Mouse (Mus musculus) midbrain, embryonic 11.5 days (tissue): ENCODE measurements at regions not wholly inside any gene's neighbourhood (a gene's known extent, or its start where the extent isn't known, plus 50 kb on each side); places are given as distances from the start of the nearest gene placed in this dataset.
A peak's percentile ranks its signal among the peaks of the same experiment; 100 is the strongest.
"Not testable (repeated sequence)": the region's sequence is repeated elsewhere in the genome, so short reads cannot be mapped to it uniquely, and the experiment has no call there.

Experiments
- ATAC-seq: fragments of 200-750 bp; cut with Nextera tagmentation; 2 replicates; pipeline ENCODE4 v1.8.0; 2017; ENCODE audit warnings: moderate TSS enrichment, moderate library complexity; ENCODE audit not compliant: low FRiP score
- DNase-seq: peaks from one replicate; pipeline ENCODE4 v3.0.0; 2015; ENCODE audit warnings: low spot score; ENCODE audit errors: missing footprints
- H3K27ac ChIP-seq: fragments of 300-500 bp; sonication (generic); 2 replicates; pipeline ENCODE4 v1.5.1; 2014; ENCODE audit warnings: low read depth, low read length
- H3K27me3 ChIP-seq: fragments of 300-500 bp; sonication (generic); 2 replicates; pipeline ENCODE4 v1.6.1; 2014; ENCODE audit warnings: mild to moderate bottlenecking, low read length, moderate library complexity, mixed read lengths; ENCODE audit not compliant: control insufficient read depth, insufficient read depth
- H3K36me3 ChIP-seq: fragments of 300-500 bp; sonication (generic); 2 replicates; pipeline ENCODE4 v1.6.1; 2014; ENCODE audit warnings: mild to moderate bottlenecking, low read length, moderate library complexity, mixed read lengths; ENCODE audit not compliant: control insufficient read depth, insufficient read depth
- H3K4me1 ChIP-seq: fragments of 300-500 bp; sonication (generic); 2 replicates; pipeline ENCODE4 v1.6.1; 2014; ENCODE audit warnings: low read length; ENCODE audit not compliant: control insufficient read depth, insufficient read depth
- H3K4me2 ChIP-seq: fragments of 300-500 bp; sonication (generic); 2 replicates; pipeline ENCODE4 v1.6.1; 2014; ENCODE audit warnings: mild to moderate bottlenecking, moderate library complexity
- H3K4me3 ChIP-seq: fragments of 300-500 bp; sonication (generic); 2 replicates; pipeline ENCODE4 v1.5.1; 2014; ENCODE audit warnings: low read depth, low read length
- H3K9ac ChIP-seq: fragments of 300-500 bp; sonication (generic); 2 replicates; pipeline ENCODE4 v1.6.1; 2014; ENCODE audit warnings: low read length
- H3K9me3 ChIP-seq: fragments of 300-500 bp; sonication (generic); 2 replicates; pipeline ENCODE4 v1.6.1; 2016; ENCODE audit warnings: low read length; ENCODE audit not compliant: control insufficient read depth
- WGBS: fragments of 180-500 bp; shearing (Covaris S2); extraction: QIAGEN DNeasy Blood & Tissue Kit; methylation state at CpG from one replicate; pipeline ENCODE4 v1.1.7; 2014; 5-methylcytosine and 5-hydroxymethylcytosine counted together

DNA sequence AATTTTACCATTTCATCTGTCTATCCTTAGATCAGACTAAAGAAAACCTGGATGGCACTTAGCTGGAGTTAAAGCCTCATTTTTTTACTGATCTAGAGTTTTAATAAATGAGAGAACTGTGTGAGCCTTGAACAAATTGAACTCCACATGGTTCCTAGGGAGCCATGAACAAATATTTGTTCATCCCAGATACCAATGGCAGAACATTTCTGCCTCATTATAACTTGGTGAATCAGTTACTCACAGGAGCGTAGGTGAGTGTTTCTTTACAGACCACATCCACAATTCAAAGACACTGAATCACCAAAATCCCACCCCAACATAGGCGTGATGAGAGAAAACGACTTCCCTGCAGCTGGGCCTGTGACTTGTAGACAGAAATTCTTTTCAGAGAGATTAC, 295.4 kb upstream of the Ube2e3 start:
- DNase-seq (no peak), ATAC-seq (no peak)
- Histone ChIP-seq H3K9ac (no peak overlapping the region), H3K4me3 (no peak overlapping the region), H3K36me3 (no peaks in the 10 kb centered on the region), H3K9me3 (no peaks in the 10 kb centered on the region), H3K27ac (no peak overlapping the region), H3K4me1 (no peaks in the 10 kb centered on the region), H3K27me3 (no peaks in the 10 kb centered on the region), H3K4me2 (no peak overlapping the region)
- WGBS: 54% methylated on average over 3 of the region's 3 CpGs

DNA sequence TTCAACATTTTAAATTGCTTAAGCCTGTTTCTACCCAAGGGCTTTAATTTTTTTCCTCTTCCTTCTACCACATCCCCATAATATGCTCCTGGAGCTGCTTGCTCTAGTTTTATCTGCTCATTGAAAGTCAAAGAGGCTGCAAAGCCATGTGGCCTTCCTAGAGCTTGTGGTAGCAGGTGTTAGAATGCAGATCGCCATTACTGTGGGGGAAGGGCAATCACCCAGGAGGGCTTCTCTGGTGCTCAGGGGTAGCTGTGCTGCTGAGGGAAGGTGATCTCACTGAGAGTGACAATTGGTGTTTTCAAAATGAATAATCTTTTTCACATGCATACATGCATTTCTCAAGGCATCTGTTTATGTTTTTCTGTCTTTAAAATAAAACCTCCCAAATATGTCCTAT, 309.8 kb upstream of the Ube2e3 start:
- DNase-seq (no peak), ATAC-seq (peak; percentile 73; the same call in 1 of the 2 replicates)
- no peaks in the 10 kb centered on the region for H3K27me3 ChIP-seq
- no peak overlapping the region for H3K4me2 ChIP-seq
- no peak overlapping the region for H3K27ac ChIP-seq
- H3K9me3 ChIP-seq: no peaks in the 10 kb centered on the region
- no peaks in the 10 kb centered on the region for H3K36me3 ChIP-seq
- 40% methylated on average over 1 of the region's 1 CpGs for WGBS
- H3K4me1 ChIP-seq: no peaks in the 10 kb centered on the region
- H3K4me3 ChIP-seq: no peak overlapping the region
- no peak overlapping the region for H3K9ac ChIP-seq

DNA sequence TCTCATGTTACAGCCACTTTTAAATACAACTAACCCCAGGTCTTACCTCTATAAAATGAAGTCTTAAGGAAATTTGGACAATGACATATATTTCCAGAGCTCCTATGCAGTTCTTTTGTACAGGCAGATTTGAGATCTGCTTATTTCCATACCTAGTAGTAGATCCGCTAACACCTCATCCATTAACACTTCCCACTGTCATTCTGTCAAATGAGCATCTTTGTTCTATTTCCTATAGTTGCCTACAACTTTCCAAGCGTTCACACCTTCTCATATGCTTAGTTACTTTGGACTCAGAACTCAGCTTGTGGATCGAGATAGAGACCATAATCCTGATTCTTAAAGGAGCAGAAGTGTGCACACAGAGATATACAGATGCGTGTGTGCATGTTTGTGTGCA, 316.8 kb upstream of the Ube2e3 start:
- no peak for DNase-seq
- WGBS: 91% methylated on average over 4 of the region's 4 CpGs
- Histone ChIP-seq H3K36me3 (no peaks in the 10 kb centered on the region), H3K9me3 (no peaks in the 10 kb centered on the region), H3K4me2 (no peak overlapping the region), H3K4me1 (no peaks in the 10 kb centered on the region), H3K4me3 (no peak overlapping the region), H3K27me3 (no peaks in the 10 kb centered on the region), H3K27ac (no peak overlapping the region), H3K9ac (no peak overlapping the region)
- no peak for ATAC-seq

DNA sequence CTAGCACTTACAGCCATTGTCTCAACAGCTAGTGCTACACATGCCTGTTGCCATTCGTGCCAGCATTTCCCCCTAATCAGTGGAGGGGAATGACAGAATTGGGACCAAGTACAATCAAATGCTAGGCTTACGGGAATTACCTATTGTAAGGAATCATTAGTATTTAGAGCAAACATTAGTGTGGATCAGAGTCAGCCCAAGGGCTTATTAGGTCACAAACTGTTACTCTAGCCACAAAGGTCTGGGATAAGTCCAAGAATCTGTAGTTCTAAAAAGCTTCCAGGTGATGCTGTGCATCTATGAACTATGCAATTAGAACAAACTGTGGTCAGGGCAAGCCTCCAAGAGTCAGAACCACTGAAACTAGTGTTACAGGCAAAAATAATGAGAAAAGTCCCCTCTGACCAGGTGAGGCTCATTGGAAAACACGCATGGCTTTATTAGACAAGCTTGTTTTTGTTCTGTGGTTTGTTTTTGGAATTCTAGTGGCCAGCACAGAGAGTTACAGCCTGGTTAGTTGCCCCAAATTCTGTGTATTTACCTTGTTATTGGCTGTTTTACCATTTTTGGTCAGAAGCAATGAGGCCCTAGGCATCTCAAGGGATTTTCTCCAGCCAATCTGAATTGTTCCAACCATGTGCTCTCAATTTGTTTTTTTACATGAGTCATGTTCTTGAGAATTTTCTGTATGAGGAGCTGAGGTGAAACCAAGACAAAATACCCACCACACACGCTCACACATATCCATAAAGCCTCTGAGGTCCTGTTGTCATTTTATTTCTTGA, 319.0 kb upstream of the Ube2e3 start:
- no peak overlapping the region for H3K4me2 ChIP-seq
- DNase-seq (no peak), ATAC-seq (no peak)
- H3K9ac ChIP-seq: no peak overlapping the region
- H3K9me3 ChIP-seq: no peaks in the 10 kb centered on the region
- no peak overlapping the region for H3K27ac ChIP-seq
- no peaks in the 10 kb centered on the region for H3K4me1 ChIP-seq
- no peak overlapping the region for H3K4me3 ChIP-seq
- 82% methylated on average over 4 of the region's 4 CpGs for WGBS
- no peaks in the 10 kb centered on the region for H3K36me3 ChIP-seq
- no peaks in the 10 kb centered on the region for H3K27me3 ChIP-seq

DNA sequence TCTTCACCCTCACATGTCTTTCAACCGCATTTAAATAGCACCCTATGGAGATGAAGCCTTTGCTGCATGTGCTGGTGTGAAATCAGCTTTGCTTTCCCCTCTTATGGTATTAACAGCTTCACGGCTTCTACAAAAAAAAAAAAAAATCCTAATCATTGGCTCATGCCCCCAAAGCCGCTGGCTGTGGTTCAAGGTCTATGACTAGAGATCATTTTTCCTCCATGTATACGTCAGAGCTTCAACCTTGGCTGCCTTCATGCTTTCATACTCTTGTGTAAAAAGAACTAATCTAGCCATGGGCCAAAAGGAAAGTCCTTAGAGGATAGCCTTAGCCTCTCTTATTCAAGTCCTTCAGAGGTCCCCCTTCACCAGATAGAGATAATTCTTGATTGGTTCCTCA, 320.6 kb upstream of the Ube2e3 start:
- no peak overlapping the region for H3K9ac ChIP-seq
- WGBS: 73% methylated on average over 4 of the region's 4 CpGs
- no peaks in the 10 kb centered on the region for H3K27me3 ChIP-seq
- no peaks in the 10 kb centered on the region for H3K9me3 ChIP-seq
- no peaks in the 10 kb centered on the region for H3K4me1 ChIP-seq
- H3K4me3 ChIP-seq: no peak overlapping the region
- DNase-seq: no peak
- H3K36me3 ChIP-seq: no peaks in the 10 kb centered on the region
- no peak overlapping the region for H3K4me2 ChIP-seq
- ATAC-seq: no peak
- H3K27ac ChIP-seq: no peak overlapping the region

DNA sequence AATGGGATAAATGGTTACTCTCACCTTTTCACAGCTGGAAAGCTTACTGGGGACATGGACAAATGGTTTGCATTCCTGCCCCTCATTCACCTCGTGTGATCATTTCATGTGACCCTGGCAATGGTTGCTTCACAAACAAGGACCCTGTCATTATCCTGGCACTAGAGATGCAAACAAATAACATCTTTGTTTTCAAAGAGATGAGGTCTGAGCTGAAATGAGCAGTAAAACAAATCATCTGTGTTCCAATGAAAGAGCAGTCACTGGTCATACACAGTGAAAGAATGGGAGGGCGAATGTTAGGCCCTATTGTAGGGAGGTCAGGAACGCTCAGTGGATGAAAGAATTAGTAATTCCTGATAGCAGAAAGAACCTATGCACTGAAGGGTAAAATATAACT, 327.5 kb upstream of the Ube2e3 start:
- DNase-seq (no peak), ATAC-seq (no peak)
- H3K27ac ChIP-seq: no peak overlapping the region
- no peaks in the 10 kb centered on the region for H3K27me3 ChIP-seq
- 75% methylated on average over 3 of the region's 3 CpGs for whole genome bisulfite sequencing
- H3K9ac ChIP-seq: no peak overlapping the region
- H3K4me3 ChIP-seq: no peak overlapping the region
- H3K4me2 ChIP-seq: no peak overlapping the region
- H3K36me3 ChIP-seq: no peaks in the 10 kb centered on the region
- no peaks in the 10 kb centered on the region for H3K9me3 ChIP-seq
- H3K4me1 ChIP-seq: no peaks in the 10 kb centered on the region

DNA sequence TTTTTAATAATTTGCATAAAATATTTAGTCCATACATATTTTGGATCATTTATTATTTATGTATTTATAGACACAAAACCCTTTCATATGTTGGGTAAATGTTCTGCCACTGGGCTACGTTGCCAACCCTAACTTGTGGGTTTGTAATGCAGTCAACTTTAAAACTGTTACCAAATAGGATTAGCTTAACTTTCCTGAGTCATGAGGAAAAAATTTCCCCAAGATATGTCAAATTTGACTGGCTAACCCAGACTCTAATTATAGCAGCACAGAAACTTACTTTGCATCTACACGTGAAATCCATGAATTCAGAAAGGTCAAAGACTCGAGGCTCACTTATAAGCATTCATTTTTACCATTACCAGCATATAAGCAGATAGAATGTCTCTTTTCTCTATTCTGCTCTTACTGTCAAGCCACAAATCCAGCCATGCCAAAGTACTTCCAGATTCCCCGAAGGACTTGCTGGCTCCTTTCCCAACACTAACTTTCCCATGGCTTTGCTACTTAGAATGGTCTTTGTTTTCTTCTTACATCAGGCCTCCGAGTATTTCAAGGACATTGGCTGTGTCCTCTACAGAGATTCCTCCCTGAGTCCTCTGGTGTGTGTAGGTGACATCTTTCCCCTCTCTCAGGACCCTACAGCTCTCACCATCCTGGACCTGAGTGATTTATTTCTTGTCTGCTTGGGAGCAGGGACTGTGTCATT, 328.2 kb upstream of the Ube2e3 start:
- no peak overlapping the region for H3K4me3 ChIP-seq
- no peaks in the 10 kb centered on the region for H3K9me3 ChIP-seq
- 91% methylated on average over 5 of the region's 5 CpGs for WGBS
- no peaks in the 10 kb centered on the region for H3K4me1 ChIP-seq
- H3K4me2 ChIP-seq: no peak overlapping the region
- H3K27me3 ChIP-seq: no peaks in the 10 kb centered on the region
- H3K9ac ChIP-seq: no peak overlapping the region
- DNase-seq (no peak), ATAC-seq (no peak)
- no peak overlapping the region for H3K27ac ChIP-seq
- no peaks in the 10 kb centered on the region for H3K36me3 ChIP-seq

DNA sequence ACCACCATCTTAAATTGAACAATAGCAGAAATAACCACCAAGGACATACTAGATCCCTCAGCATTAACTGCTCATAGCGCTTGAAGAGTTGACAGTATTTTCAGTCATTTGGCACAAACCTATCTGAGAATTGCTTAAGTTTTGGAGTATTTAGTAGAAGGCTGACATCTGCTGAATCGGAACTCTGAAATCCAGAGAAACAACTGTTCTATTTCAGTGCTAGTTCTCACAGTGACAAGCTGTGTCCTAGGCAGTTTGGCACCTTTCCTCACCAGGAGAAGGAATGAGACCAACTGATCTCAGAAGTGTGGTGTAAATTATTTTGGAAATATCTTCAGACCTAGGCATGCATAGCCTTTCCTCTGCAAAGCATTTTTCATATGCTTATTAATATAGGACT, 330.4 kb upstream of the Ube2e3 start:
- H3K9ac ChIP-seq: no peak overlapping the region
- 90% methylated on average over 2 of the region's 2 CpGs for WGBS

DNA sequence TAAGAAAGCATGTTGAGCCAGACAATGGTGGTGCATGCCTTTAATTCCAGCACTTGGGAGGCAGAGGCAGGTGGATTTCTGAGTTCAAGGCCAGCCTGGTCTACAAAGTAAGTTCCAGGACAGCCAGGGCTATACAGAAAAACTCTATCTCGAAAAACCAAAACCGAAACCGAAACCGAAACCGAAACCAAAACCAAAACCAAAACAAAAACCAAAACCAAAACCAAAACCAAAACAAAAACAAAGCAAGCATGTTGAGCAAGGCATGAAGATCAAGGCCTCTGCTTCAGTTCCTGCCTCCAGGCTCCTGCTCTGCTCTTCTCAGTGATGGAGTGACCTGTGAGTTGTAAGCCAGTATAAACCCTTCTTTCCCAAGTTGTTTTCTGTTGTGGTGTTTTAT, 334.0 kb upstream of the Ube2e3 start:
- not testable (repeated sequence) for DNase-seq, H3K9me3 ChIP-seq, ATAC-seq, H3K4me1 ChIP-seq, H3K27ac ChIP-seq, H3K4me3 ChIP-seq, H3K36me3 ChIP-seq, H3K27me3 ChIP-seq, H3K4me2 ChIP-seq, H3K9ac ChIP-seq
- 98% methylated on average over 5 of the region's 5 CpGs for WGBS

More for the DNA sequence above, 330.4 kb upstream of the Ube2e3 start:
- Histone ChIP-seq H3K4me3 (no peak overlapping the region), H3K36me3 (no peaks in the 10 kb centered on the region), H3K27ac (no peak overlapping the region), H3K9me3 (no peaks in the 10 kb centered on the region), H3K27me3 (no peaks in the 10 kb centered on the region), H3K4me2 (no peak overlapping the region), H3K4me1 (no peaks in the 10 kb centered on the region)
- DNase-seq (no peak), ATAC-seq (no peak)
